Mouse (Mus musculus) cerebellum, adult 9-11 months (tissue): Measurements from ENCODE around the gene Zfp503.

ENCODE experiments used
- DNase-seq: peaks from one replicate; pipeline ENCODE4 v3.0.0; 2022

Gene Zfp503

GRCm38 (mm10) chr14:21962381-21963050, 26.9 kb downstream of the Zfp503 start:
- no peak for DNase-seq

- peak; percentile 5 for DNase-seq
These were observed 30.2 kb downstream of the Zfp503 start for GRCm38 (mm10) chr14:21959243-21959642.

DNA sequence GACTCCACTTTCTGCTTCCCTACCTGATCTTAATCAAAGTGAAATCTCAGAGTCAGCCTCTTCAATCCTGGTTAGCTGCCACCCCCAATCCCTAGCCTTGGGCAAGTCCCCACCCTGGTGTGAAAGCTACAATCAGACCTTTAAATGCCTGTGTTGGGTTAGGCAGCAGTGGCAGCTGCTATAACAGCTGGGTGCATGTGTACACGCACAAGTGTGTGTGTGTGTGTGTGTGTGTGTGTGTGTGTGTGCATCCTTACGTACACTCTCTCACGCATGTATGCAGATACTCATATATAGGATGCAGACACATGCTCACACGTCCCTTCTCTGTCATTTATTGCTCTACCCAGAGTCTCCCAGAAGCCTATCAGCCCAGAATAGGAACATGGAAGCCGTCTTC, 30.8 kb downstream of the Zfp503 start:
- no peak for DNase-seq

- DNase-seq = no peak
These were observed 36.9 kb downstream of the Zfp503 start for GRCm38 (mm10) chr14:21952541-21952940.

- no peak for DNase-seq
These were observed 37.4 kb downstream of the Zfp503 start for GRCm38 (mm10) chr14:21951896-21952523.

DNA sequence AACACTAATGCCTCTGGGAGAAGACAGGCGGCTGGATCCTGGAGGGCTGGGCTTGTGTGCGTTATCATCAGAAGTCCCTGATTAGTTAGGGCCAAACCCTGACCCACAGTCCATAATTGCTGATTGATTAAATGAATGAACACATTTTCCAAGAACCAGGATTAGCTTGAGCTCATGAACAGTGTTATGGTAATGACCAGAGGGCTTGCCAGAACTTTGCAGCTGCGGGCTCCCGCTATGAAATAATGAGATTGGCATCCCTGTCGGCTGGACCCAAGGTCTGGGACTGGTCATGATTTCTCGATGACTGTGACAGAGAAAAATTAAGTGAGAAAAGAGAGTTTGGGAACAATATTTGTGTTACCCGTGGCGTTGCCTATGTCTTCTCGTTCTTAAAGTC, 44.5 kb downstream of the Zfp503 start:
- no peak for DNase-seq

DNA sequence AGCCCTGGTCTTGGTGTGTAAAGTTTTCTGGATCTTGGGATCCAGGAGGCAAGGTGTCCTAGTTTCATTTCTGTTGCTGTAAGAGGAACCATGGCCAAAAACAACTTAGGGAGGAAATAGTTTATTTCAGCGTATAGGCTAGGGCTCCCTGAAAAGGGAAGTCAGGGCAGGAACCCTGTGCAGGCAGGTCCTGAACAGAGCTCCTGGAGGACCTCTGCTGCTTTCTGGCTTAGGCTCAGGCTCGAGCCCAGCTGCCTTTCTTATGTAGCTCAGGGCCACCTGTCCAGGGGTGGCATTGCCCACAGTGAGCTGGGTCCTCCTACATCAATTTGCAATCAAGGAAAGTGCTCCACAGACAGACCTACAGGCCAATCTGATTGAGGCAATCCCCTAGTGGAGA, 47.8 kb downstream of the Zfp503 start:
- no peak for DNase-seq

GRCm38 (mm10) chr14:21937116-21937515, 52.3 kb downstream of the Zfp503 start:
- no peak for DNase-seq

- no peak for DNase-seq
These were observed 53.2 kb downstream of the Zfp503 start for GRCm38 (mm10) chr14:21936102-21936630.
